Mouse (Mus musculus) G1E (cell line): ENCODE results near the gene 1700113H08Rik. TPM values are rescaled to one million over a fixed set of nuclear protein-coding genes. Genes with fewer than 3 reads are reported as not detected.

Experiments used
- ATAC-seq: 2 replicates; pipeline ENCODE4 v1.8.0; 2016; ENCODE audit warnings: mild to moderate bottlenecking; ENCODE audit not compliant: insufficient number of reproducible peaks, poor library complexity, low FRiP score, severe bottlenecking; ENCODE audit errors: extremely low read depth
- DNase-seq: peaks from one replicate; pipeline ENCODE4 v3.0.0; 2012; ENCODE audit warnings: low spot score
- H3K27me3 ChIP-seq: 2 replicates; pipeline ENCODE4 v1.6.1; 2012; ENCODE audit warnings: mild to moderate bottlenecking, low read length, inconsistent platforms; ENCODE audit not compliant: insufficient read depth
- H3K36me3 ChIP-seq: replicated peaks from 2 replicates; pipeline ENCODE3; 2012; ENCODE audit warnings: mild to moderate bottlenecking, inconsistent platforms
- H3K4me1 ChIP-seq: 2 replicates; pipeline ENCODE4 v1.6.1; 2012; ENCODE audit warnings: low read depth, low read length, inconsistent platforms, mixed read lengths; ENCODE audit not compliant: insufficient read depth
- H3K4me3 ChIP-seq: 2 replicates; pipeline ENCODE4 v1.5.1; 2012; ENCODE audit warnings: low read depth, mild to moderate bottlenecking, inconsistent platforms, low read length, moderate library complexity, mixed read lengths
- H3K9me3 ChIP-seq: replicated peaks from 2 replicates; pipeline ENCODE4 v1.6.1; 2012; ENCODE audit warnings: inconsistent platforms
- CTCF ChIP-seq: IDR thresholded peaks from 2 replicates; pipeline ENCODE4 v1.5.1; 2012; ENCODE audit warnings: low read depth, low read length, inconsistent platforms, mixed read lengths
- GATA1 ChIP-seq: IDR thresholded peaks from 2 replicates; pipeline ENCODE4 v1.6.1; 2012; ENCODE audit warnings: borderline replicate concordance, low read length, inconsistent platforms, mixed read lengths
- GATA2 ChIP-seq: IDR thresholded peaks from 2 replicates; pipeline ENCODE4 v1.6.1; 2012; ENCODE audit warnings: low read depth, low read length, inconsistent platforms, borderline replicate concordance
- POLR2AphosphoS5 ChIP-seq: IDR thresholded peaks from 2 replicates; pipeline ENCODE4 v1.6.1; 2012; ENCODE audit warnings: low read depth, low read length, inconsistent platforms; ENCODE audit not compliant: insufficient replicate concordance
- TAL1 ChIP-seq: conservative IDR thresholded peaks from 2 replicates; pipeline ENCODE4 v1.6.1; 2012; ENCODE audit warnings: low read depth, low read length, inconsistent platforms, mixed read lengths
- polyA plus RNA-seq: library from polyadenylated mRNA; stranded (reverse); fragments of >175 nt; gene quantifications from 2 replicates; pipeline ENCODE4 v1.2.3, GENCODE M21; 2012
- total RNA-seq, 2 experiments: library from RNA; stranded (forward) in 1 of 2; stranded (reverse) in 1 of 2; fragments of 200-1000 nt in 1 of 2; fragments of >200 nt in 1 of 2; fragmentation: Nextera tagmentation in 1 of 2; gene quantifications; 2 replicates each; pipeline ENCODE4 v1.2.3; 2014 to 2017

Gene 1700113H08Rik
- total and polyA plus RNA-seq, 3 experiments: 0.22 TPM; not detected in 2

- peaks cover 51% of the 10 kb centered on the region for H3K9me3 ChIP-seq
- no peak overlapping the region for H3K4me3 ChIP-seq
- no peak for TF ChIP-seq TAL1
- no peak for TF ChIP-seq CTCF
- no peak for TF ChIP-seq POLR2AphosphoS5
- TF ChIP-seq GATA2: no peak
- TF ChIP-seq GATA1: no peak
- H3K4me1 ChIP-seq: no peaks in the 10 kb centered on the region
- no peak for ATAC-seq
- no peaks in the 10 kb centered on the region for H3K27me3 ChIP-seq
- DNase-seq: no peak
- no peaks in the 10 kb centered on the region for H3K36me3 ChIP-seq
Measured at GRCm38 (mm10) chr10:87039340-87039739, 18.5 kb upstream of the 1700113H08Rik start.

DNA sequence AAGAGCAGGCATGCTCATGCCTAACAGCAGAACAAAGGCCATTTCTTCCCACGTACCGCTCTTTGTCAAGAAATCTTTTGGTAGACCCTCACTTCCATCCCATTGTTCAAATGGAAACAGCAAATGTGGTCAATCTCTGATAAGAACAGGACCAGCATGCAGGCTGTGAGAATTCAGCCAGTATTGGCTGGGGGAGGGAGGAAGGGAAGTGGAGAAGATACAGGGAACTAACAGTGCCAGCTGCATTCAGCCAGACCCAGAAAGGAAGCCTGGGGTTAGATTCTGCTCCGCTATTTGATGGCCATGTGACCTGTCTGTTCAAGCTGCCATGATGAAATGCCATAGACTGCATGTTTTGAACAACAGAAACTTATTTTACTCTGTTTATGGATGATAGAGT is 18.0 kb upstream of the 1700113H08Rik start:
- DNase-seq (no peak), ATAC-seq (no peak)
- TF ChIP-seq CTCF: no peak
- no peak for TF ChIP-seq POLR2AphosphoS5
- TF ChIP-seq TAL1: no peak
- TF ChIP-seq GATA2: no peak
- TF ChIP-seq GATA1: no peak
- Histone ChIP-seq H3K4me1 (no peaks in the 10 kb centered on the region), H3K9me3 (peaks cover 51% of the 10 kb centered on the region), H3K4me3 (no peak overlapping the region), H3K27me3 (no peaks in the 10 kb centered on the region), H3K36me3 (no peaks in the 10 kb centered on the region)

DNA sequence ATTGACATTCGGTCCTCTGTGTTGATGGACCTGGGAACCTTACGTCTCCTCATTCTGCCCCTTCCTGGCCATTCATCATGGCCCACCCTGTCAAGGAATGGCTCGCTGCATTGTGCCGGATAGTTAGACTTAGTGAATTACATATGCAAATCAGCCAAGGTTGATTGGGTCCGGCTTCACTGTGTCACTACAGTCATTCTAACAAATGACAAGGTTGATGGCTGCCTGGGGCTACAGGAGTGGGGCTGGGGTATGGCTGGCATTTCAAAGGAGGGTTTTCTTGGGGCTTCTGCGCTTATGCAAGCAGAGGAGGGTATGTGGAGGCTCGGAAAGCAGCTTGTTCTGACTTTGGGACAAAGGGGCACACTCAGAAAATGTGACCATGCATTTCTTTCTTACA is 16.6 kb upstream of the 1700113H08Rik start:
- H3K4me1 ChIP-seq: no peaks in the 10 kb centered on the region
- ATAC-seq: no peak
- no peak for TF ChIP-seq POLR2AphosphoS5
- TF ChIP-seq TAL1: no peak
- no peak for TF ChIP-seq GATA2
- TF ChIP-seq GATA1: no peak
- TF ChIP-seq CTCF: no peak
- H3K27me3 ChIP-seq: no peaks in the 10 kb centered on the region
- H3K4me3 ChIP-seq: no peak overlapping the region
- H3K36me3 ChIP-seq: no peaks in the 10 kb centered on the region
- DNase-seq: no peak
- H3K9me3 ChIP-seq: peaks cover 47% of the 10 kb centered on the region

DNA sequence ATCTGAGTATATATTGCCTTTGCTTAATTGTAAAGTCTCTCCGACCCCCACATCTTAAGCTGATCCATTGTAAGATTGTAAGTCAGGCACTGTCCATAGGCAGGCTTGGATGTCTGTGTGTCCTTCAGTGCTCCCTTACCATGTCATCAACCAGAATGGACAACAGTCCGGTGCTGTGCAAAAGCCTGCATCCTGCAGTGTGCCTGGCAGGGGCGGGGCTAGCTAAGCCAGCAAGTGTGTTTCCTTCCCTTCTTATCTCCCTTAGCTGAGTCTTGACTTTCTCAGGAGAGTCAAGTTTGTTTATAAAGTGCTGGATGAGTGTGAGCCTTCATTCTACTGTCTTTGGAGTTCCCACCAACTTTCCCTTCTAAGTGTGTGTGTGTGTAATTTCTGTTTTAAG is 12.6 kb upstream of the 1700113H08Rik start:
- DNase-seq (no peak), ATAC-seq (no peak)
- peaks cover 48% of the 10 kb centered on the region for H3K9me3 ChIP-seq
- no peaks in the 10 kb centered on the region for H3K36me3 ChIP-seq
- H3K4me1 ChIP-seq: no peaks in the 10 kb centered on the region
- TF ChIP-seq GATA2: no peak
- no peak for TF ChIP-seq TAL1
- no peak for TF ChIP-seq GATA1
- H3K27me3 ChIP-seq: no peaks in the 10 kb centered on the region
- H3K4me3 ChIP-seq: no peak overlapping the region

- Histone ChIP-seq H3K4me1 (no peaks in the 10 kb centered on the region), H3K9me3 (peaks cover 47% of the 10 kb centered on the region), H3K36me3 (no peaks in the 10 kb centered on the region), H3K27me3 (no peaks in the 10 kb centered on the region), H3K4me3 (no peak overlapping the region)
- TF ChIP-seq CTCF (no peak), GATA1 (no peak), POLR2AphosphoS5 (no peak), TAL1 (no peak), GATA2 (no peak)
- ATAC-seq (no peak), DNase-seq (no peak)
Measured at GRCm38 (mm10) chr10:87046469-87046868, 11.4 kb upstream of the 1700113H08Rik start.

DNA sequence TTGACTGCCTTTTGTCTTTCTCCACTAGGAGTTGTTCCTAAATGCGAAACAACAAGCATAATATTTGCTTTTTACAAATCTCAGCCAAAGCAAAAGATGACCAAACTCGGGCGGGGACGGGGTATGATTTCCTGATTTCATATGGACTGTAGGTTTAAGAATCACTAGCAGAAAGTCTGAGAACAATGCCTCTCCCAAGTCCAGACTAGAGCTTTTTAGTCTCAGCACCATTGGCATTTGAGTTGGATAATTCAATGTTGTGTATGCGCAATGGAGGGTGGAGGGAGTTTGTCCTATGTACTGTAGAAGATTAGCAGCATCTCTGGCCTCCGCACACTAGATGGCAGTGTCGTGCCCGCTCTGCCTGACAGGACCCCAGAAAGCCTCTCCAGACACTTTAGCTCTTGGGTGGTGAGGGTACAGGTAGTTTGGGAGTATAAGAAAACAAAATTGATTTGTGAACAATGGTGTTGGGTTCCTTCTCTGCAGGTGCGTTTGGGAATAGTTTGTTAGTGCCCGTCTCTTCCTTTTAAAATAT is 10.8 kb upstream of the 1700113H08Rik start:
- no peaks in the 10 kb centered on the region for H3K36me3 ChIP-seq
- no peak overlapping the region for H3K4me3 ChIP-seq
- H3K9me3 ChIP-seq: peaks cover 47% of the 10 kb centered on the region
- no peak for DNase-seq
- TF ChIP-seq TAL1: no peak
- H3K4me1 ChIP-seq: no peaks in the 10 kb centered on the region
- H3K27me3 ChIP-seq: no peaks in the 10 kb centered on the region
- no peak for ATAC-seq

DNA sequence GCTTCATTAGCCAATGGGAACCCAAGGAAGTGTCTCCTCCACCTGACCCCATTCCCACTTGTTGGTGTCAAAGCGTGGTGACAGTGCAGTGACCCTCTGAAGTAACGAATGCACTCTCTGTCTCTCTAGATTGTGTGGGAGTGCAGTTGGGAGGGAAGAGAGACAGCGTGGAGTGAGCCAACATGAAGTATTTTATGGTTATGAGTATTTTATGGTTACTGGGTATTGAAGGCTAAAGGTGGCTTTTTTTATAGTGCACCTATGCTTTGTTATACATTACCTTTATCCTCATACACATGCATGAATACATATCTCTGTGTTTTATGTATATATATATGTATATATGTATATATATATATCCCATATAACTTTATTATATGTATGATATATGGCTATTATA is 8.7 kb upstream of the 1700113H08Rik start:
- TF ChIP-seq GATA1: no peak
- no peak for TF ChIP-seq CTCF
- no peak for TF ChIP-seq GATA2
- TF ChIP-seq TAL1: no peak
- H3K27me3 ChIP-seq: no peaks in the 10 kb centered on the region
- H3K4me3 ChIP-seq: no peak overlapping the region
- DNase-seq: no peak
- H3K4me1 ChIP-seq: no peaks in the 10 kb centered on the region
- no peaks in the 10 kb centered on the region for H3K36me3 ChIP-seq
- peaks cover 48% of the 10 kb centered on the region for H3K9me3 ChIP-seq
- ATAC-seq: no peak
